Comparison of ENCODE assay signal across 8 mouse cellular contexts in the genomic region with DNA sequence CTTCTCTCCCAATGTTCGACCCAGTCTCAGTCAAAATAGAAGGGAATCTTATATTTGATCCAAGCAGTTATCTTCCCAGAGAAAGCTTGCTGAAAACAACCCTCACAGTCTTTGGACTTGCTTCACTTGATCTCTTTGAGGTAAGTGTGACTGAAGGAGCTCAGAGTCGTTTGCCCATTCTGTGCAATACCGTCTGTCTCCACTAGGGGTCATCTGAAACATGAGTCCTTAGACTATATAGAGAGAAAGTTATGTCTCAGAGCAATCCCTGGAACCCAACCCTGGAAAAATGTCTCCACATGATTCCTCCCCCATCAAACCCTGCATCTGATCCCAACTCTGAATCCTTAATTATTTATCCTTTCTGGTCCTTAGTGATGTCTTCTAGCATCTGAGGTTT. TPM values are rescaled to one million over a fixed set of nuclear protein-coding genes. Genes with fewer than 3 reads are reported as not detected.
DNase-seq lines count a peak whose midpoint lies in the region; ATAC-seq and TF ChIP-seq lines count a peak whose summit lies in the region.

No protein-coding gene starts in this region.

- ATAC-seq in hematopoietic stem cell, adult 5-6 weeks (replicated peaks in 1 of 2; ENCODE audit: insufficient read depth in 1 of 2, low FRiP score in 2 of 2, low TSS enrichment in 1 of 2, low read depth in 1 of 2, poor library complexity in 2 of 2, severe bottlenecking in 2 of 2), result peak; percentile 72 to 76; a peak in 3 of 4 replicates

- H3K36me3 ChIP-seq in heart, embryonic 10.5 days, result no peaks in the 10 kb centered on the region

- no peak for TF ChIP-seq POLR2A in lung, adult 2 months (IDR thresholded peaks at IDR 0.05; ENCODE audit: borderline replicate concordance, extremely low read depth, low read depth, low read length)

- H3K9me3 ChIP-seq in heart, embryonic 10.5 days, result no peaks in the 10 kb centered on the region

- peak; percentile 9 to 76 for DNase-seq in heart, adult 18-20 months
- no peak for DNase-seq in heart, embryonic 10.5 days (ENCODE audit: low spot score)
- DNase-seq in urinary bladder, postnatal 14 days (ENCODE audit: low spot score), result peak; percentile 50
- no peak for DNase-seq in urinary bladder, postnatal 10 days (ENCODE audit: low spot score)
- DNase-seq in cerebellum, postnatal 14 days, result peak; percentile 77 to 83
- DNase-seq in lung, adult 2 months, result peak; percentile 28
- DNase-seq in spleen, postnatal 10 days (ENCODE audit: low spot score in 2 of 2), result peak; percentile 14 to 54

- TF ChIP-seq CTCF in lung, adult 2 months (IDR thresholded peaks at IDR 0.05; ENCODE audit: insufficient read depth, low read length), result peak; percentile 23; the same call in 1 of the 2 replicates

- no peak overlapping the region for H3K4me3 ChIP-seq in heart, embryonic 10.5 days
- H3K4me3 ChIP-seq in lung, adult 2 months (replicated peaks; ENCODE audit: extremely low read depth, low read depth, low read length), result no peak overlapping the region

- no peaks in the 10 kb centered on the region for H3K27me3 ChIP-seq in heart, embryonic 10.5 days (ENCODE audit: insufficient read depth, poor library complexity, severe bottlenecking)

- no peaks in the 10 kb centered on the region for H3K4me1 ChIP-seq in heart, embryonic 10.5 days
- no peaks in the 10 kb centered on the region for H3K4me1 ChIP-seq in lung, adult 2 months (ENCODE audit: control insufficient read depth, insufficient read depth, low read length)

- WGBS in heart, embryonic 10.5 days, result 5% methylated on average over 3 of the region's 3 CpGs
- WGBS in lung, adult 2 months, result 13% methylated on average over 3 of the region's 3 CpGs

- no peak overlapping the region for H3K27ac ChIP-seq in heart, embryonic 10.5 days

RNA-seq across cellular contexts. Expression of gene Apob, which starts 13.4 kb away (rescaled TPM):
- total RNA-seq in heart, adult 18-20 months (2021), result not detected
- polyA plus RNA-seq in heart, embryonic 10.5 days (2016; fragmentation: Nextera tagmentation; extraction: Ambion mirVana), result 0.26 and 6.3 TPM in 2 replicates
- 1.6 and 6.2 TPM in 2 replicates for total RNA-seq in hematopoietic stem cell, adult 5-6 weeks (2017)
- polyA plus RNA-seq in lung, adult 2 months (2012; rRNA removed), result 0.16 and 0.32 TPM in 2 replicates

Comparison
In these comparisons a context has a peak if more than half of its experiments do, and no peak if none do; other contexts are left out.
1. DNase-seq: peak in heart, adult 18-20 months (2 of 2), urinary bladder, postnatal 14 days (single experiment), cerebellum, postnatal 14 days (2 of 2), lung, adult 2 months (single experiment) and spleen, postnatal 10 days (2 of 2); none in heart, embryonic 10.5 days (single experiment) and urinary bladder, postnatal 10 days (single experiment).